Mouse (Mus musculus): ENCODE data around the gene Lifr.

GRCm38 (mm10) chr15:7126171-7126570, 35.8 kb downstream of the Lifr start:
- TF ChIP-seq CTCF (IDR thresholded peaks at IDR 0.05; ENCODE audit: extremely low read depth, insufficient read length, insufficient replicate concordance, low read depth, low read length) (no peak), POLR2A (IDR thresholded peaks at IDR 0.05; ENCODE audit: low read depth, low read length) (no peak)
